Mouse (Mus musculus) midbrain, embryonic 11.5 days (tissue): ENCODE data around the gene Gpn3. TPM values are rescaled to one million over a fixed set of nuclear protein-coding genes. Genes with fewer than 3 reads are reported as not detected.
A peak's percentile ranks its signal among the peaks of the same experiment; 100 is the strongest.

Experiments used
- ATAC-seq: fragments of 200-750 bp; cut with Nextera tagmentation; 2 replicates; pipeline ENCODE4 v1.8.0; 2017; ENCODE audit warnings: moderate TSS enrichment, moderate library complexity; ENCODE audit not compliant: low FRiP score
- DNase-seq: peaks from one replicate; pipeline ENCODE4 v3.0.0; 2015; ENCODE audit warnings: low spot score; ENCODE audit errors: missing footprints
- H3K27ac ChIP-seq: fragments of 300-500 bp; sonication (generic); 2 replicates; pipeline ENCODE4 v1.5.1; 2014; ENCODE audit warnings: low read depth, low read length
- H3K27me3 ChIP-seq: fragments of 300-500 bp; sonication (generic); 2 replicates; pipeline ENCODE4 v1.6.1; 2014; ENCODE audit warnings: mild to moderate bottlenecking, low read length, moderate library complexity, mixed read lengths; ENCODE audit not compliant: control insufficient read depth, insufficient read depth
- H3K36me3 ChIP-seq: fragments of 300-500 bp; sonication (generic); 2 replicates; pipeline ENCODE4 v1.6.1; 2014; ENCODE audit warnings: mild to moderate bottlenecking, low read length, moderate library complexity, mixed read lengths; ENCODE audit not compliant: control insufficient read depth, insufficient read depth
- H3K4me1 ChIP-seq: fragments of 300-500 bp; sonication (generic); 2 replicates; pipeline ENCODE4 v1.6.1; 2014; ENCODE audit warnings: low read length; ENCODE audit not compliant: control insufficient read depth, insufficient read depth
- H3K4me2 ChIP-seq: fragments of 300-500 bp; sonication (generic); 2 replicates; pipeline ENCODE4 v1.6.1; 2014; ENCODE audit warnings: mild to moderate bottlenecking, moderate library complexity
- H3K4me3 ChIP-seq: fragments of 300-500 bp; sonication (generic); 2 replicates; pipeline ENCODE4 v1.5.1; 2014; ENCODE audit warnings: low read depth, low read length
- H3K9ac ChIP-seq: fragments of 300-500 bp; sonication (generic); 2 replicates; pipeline ENCODE4 v1.6.1; 2014; ENCODE audit warnings: low read length
- H3K9me3 ChIP-seq: fragments of 300-500 bp; sonication (generic); 2 replicates; pipeline ENCODE4 v1.6.1; 2016; ENCODE audit warnings: low read length; ENCODE audit not compliant: control insufficient read depth
- WGBS: fragments of 180-500 bp; shearing (Covaris S2); extraction: QIAGEN DNeasy Blood & Tissue Kit; methylation state at CpG from one replicate; pipeline ENCODE4 v1.1.7; 2014; 5-methylcytosine and 5-hydroxymethylcytosine counted together
- polyA plus RNA-seq: library from polyadenylated mRNA; unstranded; fragments of >200 nt; fragmentation: Nextera tagmentation; extraction: Ambion mirVana; gene quantifications from 2 replicates; pipeline ENCODE4 v1.2.1, GENCODE M21; 2014

Gpn3 gene
- polyA plus RNA-seq, 1 experiment from 2014 or later, result 61.2 TPM

GRCm38 (mm10) chr5:122423083-122423482 lies 51.4 kb downstream of the Gpn3 start:
- peak overlapping the region; percentile 99 for H3K4me3 ChIP-seq
- H3K4me2 ChIP-seq, result peak overlapping the region; percentile 83
- no peaks in the 10 kb centered on the region for H3K9me3 ChIP-seq
- H3K36me3 ChIP-seq, result peaks cover 2% of the 10 kb centered on the region
- no peaks in the 10 kb centered on the region for H3K27me3 ChIP-seq
- ATAC-seq, result no peak
- no peak overlapping the region for H3K27ac ChIP-seq
- peak overlapping the region; percentile 93 for H3K9ac ChIP-seq
- peaks cover 7% of the 10 kb centered on the region for H3K4me1 ChIP-seq
- 39% methylated on average over 15 of the region's 15 CpGs for WGBS
- DNase-seq, result no peak

- DNase-seq (no peak), ATAC-seq (no peak)
- Histone ChIP-seq H3K4me2 (no peak overlapping the region), H3K27me3 (no peaks in the 10 kb centered on the region), H3K9me3 (no peaks in the 10 kb centered on the region), H3K27ac (no peak overlapping the region), H3K9ac (no peak overlapping the region), H3K4me1 (peaks cover 7% of the 10 kb centered on the region), H3K4me3 (no peak overlapping the region), H3K36me3 (peaks cover 16% of the 10 kb centered on the region)
- 94% methylated on average over 2 of the region's 2 CpGs for WGBS
These were observed 53.9 kb downstream of the Gpn3 start for GRCm38 (mm10) chr5:122425550-122425949.

- DNase-seq (no peak), ATAC-seq (no peak)
- Histone ChIP-seq H3K36me3 (peaks cover 37% of the 10 kb centered on the region), H3K27me3 (no peaks in the 10 kb centered on the region), H3K4me2 (no peak overlapping the region), H3K27ac (no peak overlapping the region), H3K4me3 (no peak overlapping the region), H3K9ac (no peak overlapping the region), H3K4me1 (no peaks in the 10 kb centered on the region), H3K9me3 (no peaks in the 10 kb centered on the region)
- WGBS, result 94% methylated on average over 4 of the region's 4 CpGs
These were observed 58.5 kb downstream of the Gpn3 start for GRCm38 (mm10) chr5:122430036-122430775.

- H3K27ac ChIP-seq, result no peak overlapping the region
- no peak overlapping the region for H3K4me3 ChIP-seq
- no peak overlapping the region for H3K4me2 ChIP-seq
- no peaks in the 10 kb centered on the region for H3K4me1 ChIP-seq
- no peak for DNase-seq
- WGBS, result 98% methylated on average over 8 of the region's 8 CpGs
- H3K9ac ChIP-seq, result no peak overlapping the region
- H3K9me3 ChIP-seq, result no peaks in the 10 kb centered on the region
- H3K36me3 ChIP-seq, result peaks cover 42% of the 10 kb centered on the region
- no peaks in the 10 kb centered on the region for H3K27me3 ChIP-seq
- ATAC-seq, result no peak
These were observed 59.5 kb downstream of the Gpn3 start for GRCm38 (mm10) chr5:122431221-122431620.

Other genes starting within 250 kb of the Gpn3 start
- gene Ccdc63, start 231.1 kb upstream of the Gpn3 start, polyA plus RNA-seq, result 0.03 TPM in 1 of 2 replicates, not detected in the other
- 311 and 338 TPM in 2 replicates for gene Ppp1cc, start 213.6 kb upstream of the Gpn3 start, polyA plus RNA-seq
- gene Hvcn1, start 165.1 kb upstream of the Gpn3 start, polyA plus RNA-seq, result 11.4 and 12.5 TPM in 2 replicates
- gene Tctn1, start 107.4 kb upstream of the Gpn3 start, polyA plus RNA-seq, result 4.3 and 4.8 TPM in 2 replicates
- gene Pptc7, start 87.5 kb upstream of the Gpn3 start, polyA plus RNA-seq, result 7.6 and 8.8 TPM in 2 replicates
- gene Rad9b, start 17.6 kb upstream of the Gpn3 start, polyA plus RNA-seq, result 9.7 and 11.1 TPM in 2 replicates
- gene Vps29, start 17.5 kb upstream of the Gpn3 start, polyA plus RNA-seq, result 211 and 215 TPM in 2 replicates
- gene Fam216a, start 488 bp downstream of the Gpn3 start, polyA plus RNA-seq, result 113 and 116 TPM in 2 replicates
- gene Arpc3, start 20.0 kb downstream of the Gpn3 start, polyA plus RNA-seq, result 61.7 and 65.3 TPM in 2 replicates
- 30.5 and 32.0 TPM in 2 replicates for gene Anapc7, start 49.8 kb downstream of the Gpn3 start, polyA plus RNA-seq
- gene Atp2a2, start 130.3 kb downstream of the Gpn3 start, polyA plus RNA-seq, result 43.4 and 45.8 TPM in 2 replicates
- gene Ift81, start 242.6 kb downstream of the Gpn3 start, polyA plus RNA-seq, result 48.5 and 50.5 TPM in 2 replicates